Mouse (Mus musculus) forebrain, embryonic 12.5 days (tissue): ENCODE data around the gene Rgl1. TPM values are rescaled to one million over a fixed set of nuclear protein-coding genes. Genes with fewer than 3 reads are reported as not detected.

Experiments used
- ATAC-seq: fragments of 200-750 bp; cut with Nextera tagmentation; 2 replicates; pipeline ENCODE4 v1.8.0; 2017; ENCODE audit warnings: moderate TSS enrichment; ENCODE audit not compliant: low FRiP score
- H3K27ac ChIP-seq: fragments of 300-500 bp; sonication (generic); 2 replicates; pipeline ENCODE4 v1.5.1; 2016; ENCODE audit warnings: mild to moderate bottlenecking
- H3K27me3 ChIP-seq: fragments of 300-500 bp; sonication (generic); 2 replicates; pipeline ENCODE4 v1.6.1; 2016; ENCODE audit warnings: mild to moderate bottlenecking
- H3K36me3 ChIP-seq: fragments of 300-500 bp; sonication (generic); replicated peaks from 2 replicates; pipeline ENCODE4 v1.6.1; 2016; ENCODE audit warnings: mild to moderate bottlenecking
- H3K4me1 ChIP-seq: fragments of 300-500 bp; sonication (generic); 2 replicates; pipeline ENCODE4 v1.6.1; 2016
- H3K4me2 ChIP-seq: fragments of 300-500 bp; sonication (generic); 2 replicates; pipeline ENCODE4 v1.6.1; 2016; ENCODE audit warnings: mild to moderate bottlenecking, moderate library complexity
- H3K4me3 ChIP-seq: fragments of 300-500 bp; sonication (generic); replicated peaks from 2 replicates; pipeline ENCODE4 v1.5.1; 2016; ENCODE audit warnings: mild to moderate bottlenecking
- H3K9ac ChIP-seq: fragments of 300-500 bp; sonication (generic); 2 replicates; pipeline ENCODE4 v1.6.1; 2016; ENCODE audit warnings: mild to moderate bottlenecking
- H3K9me3 ChIP-seq: fragments of 300-500 bp; sonication (generic); 2 replicates; pipeline ENCODE4 v1.6.1; 2016
- WGBS: fragments of 180-500 bp; shearing (Covaris S2); methylation state at CpG from one replicate; pipeline ENCODE4 v1.1.7; 2016; 5-methylcytosine and 5-hydroxymethylcytosine counted together
- polyA plus RNA-seq: library from polyadenylated mRNA; unstranded; fragments of >200 nt; fragmentation: Nextera tagmentation; extraction: Ambion mirVana; gene quantifications from 2 replicates; pipeline ENCODE4 v1.2.1, GENCODE M21; 2016

The Rgl1 gene
- polyA plus RNA-seq, 1 experiment from 2014 or later, result 20.9 TPM

DNA sequence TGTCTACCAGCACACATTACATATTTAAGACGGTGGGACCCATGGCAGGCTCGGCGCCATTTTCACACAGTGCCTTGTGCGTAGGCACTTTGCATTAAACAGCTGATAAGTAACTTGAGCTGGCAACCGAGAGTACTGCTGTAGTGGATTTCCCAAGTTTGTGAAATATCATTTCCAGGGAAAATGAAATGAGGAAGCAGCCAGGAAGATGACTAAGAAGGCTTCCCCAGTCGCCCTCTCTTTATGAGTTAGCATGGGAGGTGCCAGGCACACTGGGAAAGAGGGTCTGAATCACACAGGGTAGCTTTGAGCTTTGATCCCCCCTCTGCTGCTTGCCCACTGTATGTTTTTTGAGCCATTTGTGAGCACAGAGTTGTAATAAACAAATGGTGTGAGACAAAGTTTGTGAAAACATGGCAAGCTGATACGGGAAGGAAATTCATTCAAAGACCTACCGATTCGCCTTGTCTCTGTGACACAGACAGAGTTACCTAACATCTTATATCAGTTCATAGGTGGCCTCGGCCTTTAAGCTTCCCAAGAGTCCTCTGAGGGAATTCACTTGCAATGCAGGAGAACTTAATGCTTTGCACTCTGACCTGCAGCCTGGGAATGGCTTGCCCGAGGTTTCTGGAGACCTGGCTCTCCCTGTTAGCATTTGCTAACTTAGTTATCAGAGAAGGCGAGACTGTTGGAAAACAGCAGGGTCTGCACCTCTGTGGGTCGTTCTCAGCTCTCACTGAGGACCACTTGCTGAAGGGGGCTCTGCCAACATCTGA is 184.8 kb downstream of the Rgl1 start:
- no peak overlapping the region for H3K4me3 ChIP-seq
- WGBS, result 81% methylated on average over 13 of the region's 13 CpGs
- ATAC-seq, result no peak
- no peak overlapping the region for H3K4me2 ChIP-seq
- H3K9ac ChIP-seq, result no peak overlapping the region
- no peaks in the 10 kb centered on the region for H3K9me3 ChIP-seq
- no peak overlapping the region for H3K27ac ChIP-seq
- H3K36me3 ChIP-seq, result no peaks in the 10 kb centered on the region
- 0 out of 2 replicates have a peak, but pooled peaks cover 1% of the 10 kb centered on the region for H3K27me3 ChIP-seq
- peaks cover 17% of the 10 kb centered on the region for H3K4me1 ChIP-seq

DNA sequence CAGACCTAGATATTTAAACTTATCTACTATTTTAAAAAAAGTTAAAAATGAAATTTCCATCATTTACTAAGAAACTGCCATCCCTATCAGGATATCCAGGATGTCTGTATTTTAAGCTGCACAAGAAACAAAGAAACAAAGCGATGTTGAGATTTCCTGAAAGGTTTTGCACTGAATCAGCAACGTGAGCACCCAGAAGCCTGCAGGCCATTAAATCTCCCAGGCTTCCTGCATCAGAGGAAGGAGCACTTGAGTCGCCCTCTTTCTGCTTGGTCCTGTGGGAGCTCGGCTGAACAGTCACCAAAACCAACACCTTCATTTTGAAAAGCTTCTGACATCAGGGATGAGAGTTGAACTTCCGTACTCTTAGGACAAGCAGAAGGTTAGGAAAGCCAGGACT is 187.2 kb downstream of the Rgl1 start:
- Histone ChIP-seq H3K27ac (no peak overlapping the region), H3K9ac (no peak overlapping the region), H3K4me3 (no peak overlapping the region), H3K36me3 (no peaks in the 10 kb centered on the region), H3K4me1 (peaks cover 27% of the 10 kb centered on the region), H3K9me3 (no peaks in the 10 kb centered on the region), H3K27me3 (peaks cover 6% of the 10 kb centered on the region; the same call in 1 of the 2 replicates), H3K4me2 (no peak overlapping the region)
- no peak for ATAC-seq
- WGBS, result 74% methylated on average over 5 of the region's 5 CpGs

DNA sequence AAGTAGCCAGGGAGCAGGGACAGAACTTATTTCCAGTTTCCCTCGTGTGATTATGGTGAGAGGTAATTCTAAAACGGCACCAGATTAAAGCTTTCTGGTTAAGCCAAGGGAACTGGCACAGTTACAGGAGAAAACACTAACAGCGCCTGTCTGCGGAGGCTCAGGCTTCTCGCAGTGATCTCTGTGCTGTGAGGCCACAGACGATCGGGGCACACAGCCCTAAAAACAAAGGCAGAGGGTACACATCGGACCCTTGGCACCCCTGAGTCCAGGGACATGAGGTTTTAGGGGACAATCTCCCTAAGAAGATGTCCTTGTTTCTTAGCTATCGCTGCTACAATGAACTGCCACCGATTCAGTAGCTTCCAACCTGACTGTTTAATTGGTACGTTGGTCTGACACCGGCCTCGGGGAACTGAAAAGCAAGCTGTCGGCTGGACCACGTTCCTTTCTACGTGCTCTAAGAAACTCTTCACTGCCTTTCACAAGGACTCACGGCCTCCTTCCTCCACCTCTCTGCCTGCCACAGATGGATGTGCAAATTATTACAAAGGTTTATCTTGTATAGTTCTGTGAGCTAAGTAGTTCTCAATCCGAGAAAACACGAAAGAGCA is 187.9 kb downstream of the Rgl1 start:
- Histone ChIP-seq H3K9me3 (no peaks in the 10 kb centered on the region), H3K27ac (no peak overlapping the region), H3K9ac (0 out of 2 replicates have a peak overlapping the region, but pooled peaks have one; percentile 29), H3K36me3 (no peaks in the 10 kb centered on the region), H3K4me1 (peaks cover 35% of the 10 kb centered on the region), H3K4me2 (no peak overlapping the region), H3K27me3 (peaks cover 7% of the 10 kb centered on the region; the same call in 1 of the 2 replicates), H3K4me3 (no peak overlapping the region)
- WGBS, result 38% methylated on average over 19 of the region's 19 CpGs
- no peak for ATAC-seq

DNA sequence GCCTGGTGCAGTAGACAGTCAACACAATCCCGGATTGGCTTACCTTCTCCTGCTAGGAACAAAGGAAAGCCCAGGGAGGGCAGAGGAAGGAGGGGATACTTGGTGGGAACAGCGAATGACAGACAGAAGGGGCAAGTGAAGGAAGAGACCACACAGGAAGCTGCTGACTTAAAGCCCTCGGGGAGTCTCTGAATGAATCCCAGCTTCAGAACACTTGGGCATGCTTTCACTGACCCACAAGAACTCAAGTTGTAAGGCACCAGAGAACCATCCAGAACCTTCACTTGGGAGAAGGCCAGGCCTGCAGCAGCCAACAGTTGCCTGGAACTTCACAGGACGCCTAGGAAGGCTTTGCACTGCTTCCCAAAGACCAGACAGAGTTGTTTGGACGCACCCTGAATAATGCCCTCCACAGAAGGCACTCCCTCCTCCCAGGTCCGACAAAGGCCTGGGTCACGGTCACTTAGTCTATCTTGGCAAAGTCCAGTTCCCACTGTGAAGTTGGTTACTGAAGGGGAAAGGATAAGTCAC is 189.5 kb downstream of the Rgl1 start:
- 0 out of 2 replicates have a peak, but pooled peaks have one; percentile 22 for ATAC-seq
- Histone ChIP-seq H3K27ac (no peak overlapping the region), H3K9me3 (no peaks in the 10 kb centered on the region), H3K27me3 (peaks cover 7% of the 10 kb centered on the region; the same call in 1 of the 2 replicates), H3K36me3 (no peaks in the 10 kb centered on the region), H3K9ac (no peak overlapping the region), H3K4me1 (peaks cover 49% of the 10 kb centered on the region), H3K4me3 (no peak overlapping the region), H3K4me2 (no peak overlapping the region)
- WGBS, result 19% methylated on average over 7 of the region's 7 CpGs

DNA sequence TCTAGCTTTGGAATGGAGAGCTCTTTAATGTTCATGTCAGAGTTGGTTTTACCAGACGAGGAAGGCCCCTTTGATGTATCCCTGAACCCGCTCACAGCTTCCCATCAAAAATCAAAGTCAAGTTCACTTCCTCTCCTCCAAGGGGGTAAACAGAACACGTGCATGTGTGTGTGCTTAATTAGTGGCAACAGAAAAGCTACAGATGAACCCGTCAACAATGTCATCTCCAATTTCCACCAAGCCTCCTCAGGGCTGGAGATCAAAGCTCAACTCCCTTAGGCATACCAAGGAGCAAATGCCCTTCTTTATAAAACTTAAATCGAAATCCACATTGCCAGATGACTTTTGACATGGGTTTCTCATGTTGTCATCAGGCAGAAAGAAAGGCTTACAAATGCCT is 191.1 kb downstream of the Rgl1 start:
- H3K4me2 ChIP-seq, result no peak overlapping the region
- no peak overlapping the region for H3K9ac ChIP-seq
- H3K4me1 ChIP-seq, result peaks cover 49% of the 10 kb centered on the region
- ATAC-seq, result no peak
- H3K27ac ChIP-seq, result no peak overlapping the region
- H3K36me3 ChIP-seq, result 0 out of 2 replicates have a peak, but pooled peaks cover 3% of the 10 kb centered on the region
- 62% methylated on average over 5 of the region's 5 CpGs for WGBS
- peaks cover 13% of the 10 kb centered on the region; the same call in 1 of the 2 replicates for H3K27me3 ChIP-seq
- H3K4me3 ChIP-seq, result no peak overlapping the region
- H3K9me3 ChIP-seq, result no peaks in the 10 kb centered on the region

DNA sequence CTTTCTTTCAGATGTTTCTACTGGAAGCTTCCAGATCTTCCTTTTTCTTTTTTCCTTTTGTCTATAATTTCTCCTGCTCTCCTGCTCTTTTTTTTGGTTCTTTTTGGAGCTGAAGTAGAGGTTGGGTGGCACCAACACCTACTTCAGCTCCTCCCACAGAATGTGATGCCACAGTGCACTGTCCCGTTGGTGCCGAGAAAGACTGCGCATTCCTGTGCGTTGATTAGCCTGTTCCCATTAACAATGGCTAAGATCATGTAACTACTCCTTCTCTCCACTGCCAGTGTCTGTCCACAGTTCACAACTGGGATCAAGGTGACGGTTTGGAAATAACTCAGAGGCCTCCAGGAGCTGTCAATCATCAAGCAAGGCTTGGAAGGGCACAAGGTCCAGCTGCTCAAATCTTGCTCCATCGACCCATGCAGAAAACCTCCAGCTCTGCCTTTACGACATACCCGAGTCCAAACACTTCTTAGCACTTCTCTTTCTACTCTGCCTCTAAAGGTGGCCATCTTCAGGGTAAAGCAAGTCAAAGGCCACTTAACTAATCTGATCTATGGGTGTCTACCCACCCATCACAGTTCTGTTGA is 192.6 kb downstream of the Rgl1 start:
- Histone ChIP-seq H3K4me1 (peaks cover 48% of the 10 kb centered on the region), H3K9ac (no peak overlapping the region), H3K9me3 (no peaks in the 10 kb centered on the region), H3K4me2 (no peak overlapping the region), H3K27ac (no peak overlapping the region), H3K4me3 (no peak overlapping the region), H3K27me3 (peaks cover 19% of the 10 kb centered on the region; the same call in 1 of the 2 replicates), H3K36me3 (0 out of 2 replicates have a peak, but pooled peaks cover 3% of the 10 kb centered on the region)
- WGBS, result 36% methylated on average over 8 of the region's 8 CpGs
- ATAC-seq, result peak; percentile 57; the same call in 1 of the 2 replicates

DNA sequence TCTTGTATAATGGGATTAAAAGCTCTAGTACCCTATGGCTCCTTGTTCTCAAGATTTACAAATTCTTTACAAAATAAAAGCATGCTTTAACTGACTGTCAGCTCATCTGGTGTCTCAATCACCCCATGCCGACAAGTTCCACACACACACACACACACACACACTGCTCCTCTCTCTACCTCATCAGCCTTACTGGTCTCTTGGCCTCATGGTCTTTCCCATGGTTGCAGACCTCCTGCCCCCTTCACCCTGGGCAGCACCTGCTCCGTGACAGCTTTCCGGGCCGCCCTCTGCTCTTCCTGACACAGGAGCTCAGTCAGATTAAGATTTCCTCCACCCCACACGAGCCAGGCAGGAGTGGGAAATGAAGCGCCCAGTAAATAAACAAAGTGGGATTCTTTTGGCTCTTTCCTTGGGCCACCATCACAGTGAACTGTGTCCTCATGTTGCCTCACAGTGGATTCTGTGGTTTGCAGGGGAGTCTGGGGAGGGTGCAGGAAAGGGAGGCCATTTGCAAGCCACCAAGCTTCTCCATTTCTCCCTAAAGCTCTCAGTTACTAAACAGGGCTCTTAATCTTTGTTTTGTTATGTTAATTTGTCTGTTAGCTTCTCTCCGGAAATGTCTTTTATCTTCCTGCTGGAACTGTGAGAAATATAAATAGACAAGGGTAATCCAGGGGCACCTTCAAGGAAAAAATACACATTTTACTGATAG is 193.2 kb downstream of the Rgl1 start:
- ATAC-seq, result 0 out of 2 replicates have a peak, but pooled peaks have one; percentile 42
- H3K9me3 ChIP-seq, result no peaks in the 10 kb centered on the region
- no peak overlapping the region for H3K4me3 ChIP-seq
- peak overlapping the region; percentile 15; the same call in 1 of the 2 replicates for H3K27ac ChIP-seq
- H3K9ac ChIP-seq, result no peak overlapping the region
- 8% methylated on average over 7 of the region's 7 CpGs for WGBS
- peaks cover 46% of the 10 kb centered on the region for H3K4me1 ChIP-seq
- H3K4me2 ChIP-seq, result no peak overlapping the region
- H3K36me3 ChIP-seq, result 0 out of 2 replicates have a peak, but pooled peaks cover 3% of the 10 kb centered on the region
- H3K27me3 ChIP-seq, result peaks cover 19% of the 10 kb centered on the region; the same call in 1 of the 2 replicates

DNA sequence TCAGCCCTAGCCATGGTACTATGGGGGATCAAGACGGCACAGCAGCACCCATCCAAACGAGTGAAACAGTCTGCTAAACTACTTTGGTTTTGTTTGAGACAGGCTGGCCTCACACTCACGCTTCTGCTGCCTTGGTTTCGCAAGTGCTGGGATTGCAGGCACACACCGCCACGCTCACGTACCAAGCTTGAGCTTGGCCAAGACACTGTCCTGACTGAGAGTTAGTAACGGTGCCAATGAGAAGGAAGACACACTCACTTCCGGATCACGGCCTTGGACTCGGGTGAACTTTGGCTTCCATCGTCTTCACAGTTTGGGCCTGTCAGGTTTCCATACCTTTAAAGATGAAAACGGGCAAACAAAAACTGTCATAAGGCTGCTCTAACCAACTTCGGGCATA is 194.8 kb downstream of the Rgl1 start:
- no peak for ATAC-seq
- no peak overlapping the region for H3K27ac ChIP-seq
- 97% methylated on average over 14 of the region's 14 CpGs for WGBS
- no peak overlapping the region for H3K9ac ChIP-seq
- 0 out of 2 replicates have a peak, but pooled peaks cover 3% of the 10 kb centered on the region for H3K36me3 ChIP-seq
- H3K4me2 ChIP-seq, result no peak overlapping the region
- no peak overlapping the region for H3K4me3 ChIP-seq
- peaks cover 38% of the 10 kb centered on the region for H3K4me1 ChIP-seq
- H3K9me3 ChIP-seq, result no peaks in the 10 kb centered on the region
- H3K27me3 ChIP-seq, result peaks cover 25% of the 10 kb centered on the region; the same call in 1 of the 2 replicates

DNA sequence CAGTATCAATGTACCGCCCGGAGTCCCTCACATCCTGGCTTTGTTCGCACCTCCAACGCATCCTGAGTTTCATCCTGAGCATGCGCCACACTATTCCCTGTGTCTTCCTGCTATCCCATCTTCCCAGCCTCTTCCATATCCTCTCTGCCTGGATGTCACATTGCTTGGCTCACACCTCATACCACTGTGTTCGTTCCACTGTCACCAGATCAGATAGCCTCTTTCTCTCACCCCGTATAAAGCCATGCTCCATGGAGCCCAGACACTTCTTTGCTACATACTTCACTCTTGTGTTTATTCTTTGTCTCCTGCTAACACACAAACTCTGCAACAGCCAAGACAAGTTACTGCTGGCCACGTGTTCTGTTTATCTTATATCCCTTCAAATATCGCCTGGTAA is 195.5 kb downstream of the Rgl1 start:
- WGBS, result 92% methylated on average over 9 of the region's 9 CpGs
- Histone ChIP-seq H3K9ac (no peak overlapping the region), H3K27me3 (peaks cover 24% of the 10 kb centered on the region; the same call in 1 of the 2 replicates), H3K36me3 (0 out of 2 replicates have a peak, but pooled peaks cover 3% of the 10 kb centered on the region), H3K27ac (no peak overlapping the region), H3K4me2 (no peak overlapping the region), H3K4me3 (no peak overlapping the region), H3K9me3 (no peaks in the 10 kb centered on the region), H3K4me1 (peaks cover 34% of the 10 kb centered on the region)
- no peak for ATAC-seq

DNA sequence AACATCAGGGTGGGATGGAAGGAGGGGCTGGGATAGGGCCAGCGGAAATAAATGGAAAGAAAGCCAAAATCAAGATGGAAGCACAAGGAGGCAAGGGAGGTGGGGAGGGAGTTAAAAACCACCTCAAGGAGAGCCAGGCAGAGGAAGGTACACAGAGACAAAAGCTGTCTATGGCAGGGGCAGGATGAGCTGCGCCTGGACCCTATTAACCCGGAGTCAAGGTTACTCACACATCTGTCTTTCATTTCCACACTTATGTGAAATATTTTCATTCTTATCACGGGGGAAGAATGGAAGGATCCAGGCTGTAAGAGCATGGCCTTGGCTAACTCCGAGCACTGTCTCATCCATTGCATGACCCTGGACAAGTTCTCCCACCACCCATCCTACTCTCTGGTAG is 202.9 kb downstream of the Rgl1 start:
- Histone ChIP-seq H3K27ac (no peak overlapping the region), H3K27me3 (peaks cover 7% of the 10 kb centered on the region; the same call in 1 of the 2 replicates), H3K9me3 (no peaks in the 10 kb centered on the region), H3K4me2 (no peak overlapping the region), H3K36me3 (no peaks in the 10 kb centered on the region), H3K4me1 (peaks cover 9% of the 10 kb centered on the region), H3K9ac (no peak overlapping the region), H3K4me3 (no peak overlapping the region)
- ATAC-seq, result no peak
- 80% methylated on average over 5 of the region's 5 CpGs for WGBS

DNA sequence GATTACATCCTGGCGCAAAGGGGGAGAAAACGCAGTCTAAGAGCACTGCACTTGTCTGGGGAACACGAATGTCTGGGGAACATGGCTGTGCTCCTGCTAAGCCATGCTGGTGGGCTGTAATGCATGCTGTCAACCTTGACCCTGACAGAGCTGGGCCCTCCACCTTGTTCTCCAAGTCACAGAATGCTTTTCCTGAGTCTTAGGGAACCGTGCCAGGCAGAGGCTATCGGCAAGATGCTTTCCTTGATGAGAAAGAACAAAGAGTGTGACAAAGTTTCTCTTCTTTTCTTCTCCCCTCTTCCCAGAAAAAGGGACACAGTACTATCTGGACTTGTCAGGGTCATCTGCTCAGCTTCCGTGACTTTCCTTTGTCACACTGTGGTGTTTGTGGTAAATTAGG is 203.3 kb downstream of the Rgl1 start:
- Histone ChIP-seq H3K9ac (no peak overlapping the region), H3K36me3 (no peaks in the 10 kb centered on the region), H3K27ac (no peak overlapping the region), H3K4me2 (no peak overlapping the region), H3K9me3 (no peaks in the 10 kb centered on the region), H3K27me3 (peaks cover 7% of the 10 kb centered on the region; the same call in 1 of the 2 replicates), H3K4me1 (peaks cover 8% of the 10 kb centered on the region), H3K4me3 (no peak overlapping the region)
- ATAC-seq, result no peak
- 79% methylated on average over 6 of the region's 6 CpGs for WGBS
